Mouse (Mus musculus) CH12.LX (cell line): ENCODE results near the gene Slc4a3.

Experiments
- CHD2 ChIP-seq: IDR thresholded peaks from 2 replicates; pipeline ENCODE4 v1.6.1; 2011; ENCODE audit warnings: low read length, improper control_type of control experiment
- CTCF ChIP-seq, 2 experiments: IDR thresholded peaks in 1 of 2; conservative IDR thresholded peaks in 1 of 2; 2 replicates each; pipeline ENCODE4 v1.5.1; 2011 to 2012; ENCODE audit warnings: low read depth in 2 of 2, low read length in 2 of 2, improper control_type of control experiment in 1 of 2, inconsistent platforms in 1 of 2, mild to moderate bottlenecking in 1 of 2, moderate library complexity in 1 of 2
- EP300 ChIP-seq: IDR thresholded peaks from 2 replicates; pipeline ENCODE4 v1.6.1; 2011; ENCODE audit warnings: low read length, improper control_type of control experiment
- JUND ChIP-seq: conservative IDR thresholded peaks from 2 replicates; pipeline ENCODE4 v1.6.1; 2011; ENCODE audit warnings: low read depth, low read length, improper control_type of control experiment
- KAT2A ChIP-seq: IDR thresholded peaks from 2 replicates; pipeline ENCODE4 v1.6.1; 2012; ENCODE audit warnings: low read length, improper control_type of control experiment, inconsistent platforms; ENCODE audit not compliant: insufficient replicate concordance
- MAX ChIP-seq: IDR thresholded peaks from 2 replicates; pipeline ENCODE4 v1.6.1; 2011; ENCODE audit warnings: low read length, improper control_type of control experiment
- POLR2A ChIP-seq: IDR thresholded peaks from 2 replicates; pipeline ENCODE4 v1.6.1; 2011; ENCODE audit warnings: low read depth, mild to moderate bottlenecking, improper control_type of control experiment, low read length
- RCOR1 ChIP-seq: conservative IDR thresholded peaks from 2 replicates; pipeline ENCODE4 v1.6.1; 2012; ENCODE audit warnings: low read depth, mild to moderate bottlenecking, inconsistent platforms, low read length, improper control_type of control experiment
- SIN3A ChIP-seq: IDR thresholded peaks from 2 replicates; pipeline ENCODE4 v1.6.1; 2012; ENCODE audit warnings: low read length, improper control_type of control experiment, inconsistent platforms
- SMC3 ChIP-seq: IDR thresholded peaks from 2 replicates; pipeline ENCODE4 v1.6.1; 2011; ENCODE audit warnings: low read depth, low read length, improper control_type of control experiment

- TF ChIP-seq CTCF (conservative IDR thresholded peaks at IDR 0.05 in 1 of 2, IDR thresholded peaks at IDR 0.05 in 1 of 2; ENCODE audit: low read depth in 2 of 2, low read length in 2 of 2): peak; percentile 60 to 87; a peak in 3 of 4 replicates
- TF ChIP-seq MAX: no peak
- TF ChIP-seq RCOR1: no peak
- no peak for TF ChIP-seq JUND
- TF ChIP-seq KAT2A: no peak
- no peak for TF ChIP-seq EP300
- no peak for TF ChIP-seq SIN3A
- TF ChIP-seq POLR2A: no peak
- TF ChIP-seq CHD2: no peak
- peak; percentile 54 for TF ChIP-seq SMC3
Measured at GRCm38 (mm10) chr1:75597622-75598021, 51.6 kb downstream of the Slc4a3 start.
